Mouse (Mus musculus): ENCODE data around the gene Slc25a33. TPM values are rescaled to one million over a fixed set of nuclear protein-coding genes. Genes with fewer than 3 reads are reported as not detected.

The Slc25a33 gene
- total RNA-seq, 2 experiments from 2014 or later, result 8.8 to 9.5 TPM

GRCm38 (mm10) chr4:149794010-149794338, 19.9 kb upstream of the Slc25a33 start:
- no peak for DNase-seq

GRCm38 (mm10) chr4:149793156-149794009, 19.3 kb upstream of the Slc25a33 start:
- no peak for DNase-seq

GRCm38 (mm10) chr4:149792159-149792800, 18.2 kb upstream of the Slc25a33 start:
- peak; percentile 64 for DNase-seq

GRCm38 (mm10) chr4:149791470-149791869, 17.4 kb upstream of the Slc25a33 start:
- DNase-seq, result no peak

GRCm38 (mm10) chr4:149790969-149791368, 16.9 kb upstream of the Slc25a33 start:
- no peak for DNase-seq

GRCm38 (mm10) chr4:149790546-149790945, 16.5 kb upstream of the Slc25a33 start:
- no peak for DNase-seq

GRCm38 (mm10) chr4:149789421-149790194, 15.5 kb upstream of the Slc25a33 start:
- DNase-seq, result peak; percentile 62

GRCm38 (mm10) chr4:149784901-149785300, 10.8 kb upstream of the Slc25a33 start:
- DNase-seq, result no peak

GRCm38 (mm10) chr4:149784371-149784770, 10.3 kb upstream of the Slc25a33 start:
- peak; percentile 67 for DNase-seq

GRCm38 (mm10) chr4:149782975-149783374, 8.9 kb upstream of the Slc25a33 start:
- DNase-seq, result no peak

- no peak for DNase-seq
Measured at GRCm38 (mm10) chr4:149780565-149781356, 6.7 kb upstream of the Slc25a33 start.

- DNase-seq, result no peak
Measured at GRCm38 (mm10) chr4:149779966-149780365, 5.9 kb upstream of the Slc25a33 start.

- peak; percentile 51 for DNase-seq
Measured at GRCm38 (mm10) chr4:149777126-149777525, 3.0 kb upstream of the Slc25a33 start.

- no peak for DNase-seq
Measured at GRCm38 (mm10) chr4:149775760-149776362, 1.8 kb upstream of the Slc25a33 start.

GRCm38 (mm10) chr4:149775330-149775729, 1.3 kb upstream of the Slc25a33 start:
- DNase-seq, result peak; percentile 81

- peak; percentile 62 for DNase-seq
Measured at GRCm38 (mm10) chr4:149773408-149774093, 526 bp downstream of the Slc25a33 start.

- no peak for DNase-seq
Measured at GRCm38 (mm10) chr4:149772394-149772793, 1.7 kb downstream of the Slc25a33 start.

GRCm38 (mm10) chr4:149765201-149765600, 8.9 kb downstream of the Slc25a33 start:
- no peak for DNase-seq

- no peak for DNase-seq
Measured at GRCm38 (mm10) chr4:149763335-149763734, 10.7 kb downstream of the Slc25a33 start.

- DNase-seq, result no peak
Measured at GRCm38 (mm10) chr4:149759517-149759916, 14.6 kb downstream of the Slc25a33 start.

GRCm38 (mm10) chr4:149758423-149758822, 15.7 kb downstream of the Slc25a33 start:
- no peak for DNase-seq

Data from heart, postnatal 4 days (tissue).